Mouse (Mus musculus) ZHBTc4 (cell line): ENCODE measurements around the gene Surf4.
A peak's percentile ranks its signal among the peaks of the same experiment; 100 is the strongest.

Source experiments
- DNase-seq: peaks from one replicate; pipeline ENCODE4 v3.0.0-alpha.2; 2011; ENCODE audit warnings: low read depth, low spot score

The Surf4 gene

DNA sequence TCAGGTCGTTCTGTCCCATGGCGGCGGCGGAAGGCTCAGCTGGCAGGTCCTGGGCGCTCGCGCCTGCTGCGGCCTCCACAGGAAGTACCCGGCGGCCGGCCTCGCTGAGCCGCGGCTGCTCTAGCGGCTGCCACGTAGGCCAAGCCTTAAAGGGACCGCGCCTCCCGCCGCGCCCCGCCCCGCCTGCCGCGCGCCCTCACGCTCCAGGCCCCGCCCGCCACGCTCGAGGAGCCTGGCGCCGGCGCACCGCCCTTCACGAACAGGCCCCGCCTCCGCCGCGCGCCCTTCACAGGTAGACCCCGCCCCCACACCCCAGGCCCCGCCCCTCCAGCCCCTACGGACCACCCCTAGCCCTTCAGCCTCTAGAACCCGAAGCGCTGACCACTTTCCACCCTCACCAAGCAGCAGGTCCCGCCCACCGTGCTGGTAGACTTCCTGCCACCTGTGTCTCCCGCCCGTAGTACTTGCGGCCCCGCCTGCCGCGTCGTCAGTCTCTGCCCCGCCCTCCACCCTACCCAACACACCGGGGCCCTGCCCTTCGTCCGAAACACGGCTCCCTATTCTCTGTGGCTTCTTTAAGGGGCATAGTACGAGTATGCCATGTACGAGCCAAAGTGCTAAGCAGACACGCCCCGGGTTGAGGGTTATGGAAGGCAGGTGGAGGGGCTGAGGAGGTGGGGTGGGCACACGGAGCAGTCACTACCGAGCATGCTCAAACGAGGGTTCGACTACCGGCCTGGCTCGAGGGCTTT, at the start of gene Surf4, which contains the start of gene Stkld1:
Gene Surf4, minus strand, starts transcription at position 625 of the 752 bp plus-strand sequence.
Gene Stkld1, plus strand, starts transcription at position 744 of the 752 bp plus-strand sequence.
- peak; percentile 97 for DNase-seq

DNA sequence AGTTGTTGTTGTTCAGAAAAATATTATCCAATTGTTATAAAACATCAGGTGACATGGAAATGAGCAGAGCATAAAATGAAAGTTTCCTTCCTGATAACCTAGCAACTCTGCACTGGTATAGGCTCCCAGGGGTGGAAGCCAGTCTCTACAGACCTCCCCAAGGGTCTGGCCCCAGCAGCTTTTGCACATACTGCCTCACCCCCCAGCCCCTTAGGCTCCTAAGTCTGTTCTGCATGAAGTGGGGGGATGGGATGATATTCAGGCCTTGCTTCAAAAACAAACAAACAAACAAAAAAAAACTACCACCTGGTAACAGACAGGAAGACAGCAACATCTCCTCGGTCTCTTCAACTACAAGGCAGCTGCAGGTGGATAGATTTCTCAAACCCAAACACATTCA, 46.6 kb upstream of the Surf4 start:
- no peak for DNase-seq

DNA sequence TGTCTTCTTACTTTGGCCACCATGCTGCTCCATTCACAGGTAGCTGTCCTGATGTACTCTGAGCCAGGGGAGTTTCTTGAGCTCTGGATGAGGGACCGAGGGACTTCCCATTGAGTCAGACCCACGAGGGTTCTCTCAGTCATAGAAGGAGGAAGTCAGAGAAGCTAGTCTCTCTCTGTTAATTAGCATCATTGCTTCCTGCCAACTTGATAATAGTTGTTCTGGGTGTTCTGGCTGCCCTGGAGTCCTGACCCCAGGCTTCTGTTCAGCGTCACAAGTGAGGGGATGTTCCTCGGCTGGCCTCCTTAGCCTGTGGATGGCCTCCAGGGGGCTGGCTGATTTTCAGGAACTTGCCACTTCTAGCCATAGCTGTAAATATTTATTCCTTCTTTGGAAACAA, 40.2 kb upstream of the Surf4 start:
- DNase-seq: no peak

DNA sequence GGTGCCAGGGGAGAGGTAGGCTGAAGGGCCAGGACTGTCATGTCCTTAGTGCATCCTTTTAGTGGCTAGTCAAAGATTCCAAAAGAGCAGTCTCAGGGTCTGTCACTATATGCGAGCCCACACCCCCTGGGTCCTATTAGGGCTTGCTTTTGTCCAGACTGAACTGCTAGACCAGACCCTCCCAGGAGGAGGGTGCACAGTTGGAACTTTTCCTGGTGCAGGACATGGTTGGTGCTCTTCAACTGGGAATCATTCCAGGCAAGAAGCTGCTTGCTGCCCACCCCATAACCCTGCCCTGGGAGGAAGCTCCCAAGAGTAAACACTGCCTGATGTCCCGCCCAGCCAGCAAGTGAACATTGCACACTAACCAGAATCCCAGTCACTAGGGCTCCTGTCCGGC, 39.4 kb upstream of the Surf4 start, which contains the start of gene Adamts13:
Gene Adamts13, plus strand, starts transcription at position 301 of the 400 bp plus-strand sequence.
- DNase-seq: no peak

DNA sequence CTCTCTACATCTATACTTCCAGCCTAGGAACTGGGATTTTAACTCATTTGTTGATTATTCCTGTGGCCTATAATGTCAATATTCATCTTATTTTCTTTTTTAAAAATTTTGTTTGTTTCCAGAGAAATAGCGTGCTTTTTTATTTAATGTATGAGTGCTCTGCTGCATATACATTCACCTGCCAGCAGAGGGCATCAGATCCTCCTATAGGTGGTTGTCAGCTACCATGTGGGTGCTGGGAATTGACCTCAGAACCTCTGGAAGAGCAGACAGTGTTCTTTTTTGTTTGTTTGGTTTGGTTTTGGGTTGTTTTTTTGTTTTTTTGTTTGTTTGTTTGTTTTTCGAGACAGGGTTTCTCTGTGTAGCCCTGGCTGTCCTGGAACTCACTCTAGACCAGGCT, 33.5 kb upstream of the Surf4 start:
- DNase-seq: peak; percentile 40

DNA sequence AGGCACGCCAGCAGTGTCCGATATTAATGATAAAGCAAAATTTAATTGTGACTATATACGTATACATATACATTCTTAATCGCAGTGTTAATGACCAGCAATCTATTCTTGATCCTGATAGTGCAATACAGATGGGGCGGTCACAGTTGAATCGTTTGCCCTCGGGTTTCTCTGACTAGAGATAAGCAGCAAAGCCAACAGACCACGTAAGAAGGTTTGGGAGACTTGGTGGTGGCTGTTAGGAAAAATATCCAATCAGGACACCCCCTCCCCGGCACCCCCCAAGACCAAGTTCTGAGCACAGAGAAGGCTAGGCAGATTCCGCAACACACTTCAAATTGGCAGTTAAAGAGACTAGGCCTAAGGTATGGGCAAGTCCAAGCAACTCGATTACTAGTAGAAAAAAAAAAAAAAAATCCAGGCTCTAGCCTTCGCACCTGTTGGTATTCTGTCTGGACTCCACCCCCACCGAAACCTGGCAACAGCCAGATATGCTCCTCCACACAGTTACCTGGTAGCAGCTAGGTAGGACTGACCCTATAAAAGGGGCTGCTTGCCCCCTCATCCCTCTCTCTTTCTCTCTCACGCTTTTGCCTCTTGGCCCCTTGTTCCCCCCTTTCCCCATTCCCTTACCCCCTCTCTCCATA, 31.1 kb upstream of the Surf4 start:
- DNase-seq: no peak

DNA sequence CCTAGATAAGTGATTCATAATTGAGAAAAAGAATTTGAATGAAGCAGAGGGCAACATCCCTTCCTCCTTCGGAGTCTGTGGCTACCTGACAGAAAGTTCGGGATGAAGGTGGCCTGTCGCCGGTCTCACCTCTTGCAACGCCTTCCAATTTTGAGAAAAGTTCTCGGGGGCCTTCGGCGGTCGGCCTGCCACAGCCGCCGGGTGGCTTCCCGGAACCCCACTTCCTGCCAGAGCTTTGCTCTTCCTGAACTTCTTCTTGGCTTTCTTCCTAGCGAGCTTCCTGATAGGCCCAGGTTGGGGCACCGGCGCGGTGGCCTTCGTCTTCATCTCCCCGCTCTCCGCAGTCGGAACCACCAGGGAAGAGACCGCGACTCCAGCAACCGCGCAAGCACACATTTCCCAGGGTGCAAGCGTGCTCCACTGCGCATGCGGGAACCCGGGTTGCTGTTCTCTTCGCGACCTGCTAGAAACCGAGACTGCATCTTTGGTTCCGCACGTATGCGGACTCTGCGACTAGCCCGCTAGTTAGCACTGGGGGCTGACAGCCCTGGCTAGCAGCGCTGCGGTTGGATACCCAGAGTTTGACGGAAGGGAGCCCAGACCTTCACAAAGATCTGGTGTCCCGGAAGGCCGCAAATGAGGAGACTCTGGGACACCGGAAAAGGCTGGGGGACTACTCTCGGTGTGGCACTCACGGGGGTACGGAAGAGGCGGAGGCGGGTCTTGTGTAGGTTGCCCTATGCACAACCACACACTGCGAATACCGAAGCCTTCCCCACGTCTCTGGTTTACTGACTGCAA, 30.4 kb upstream of the Surf4 start, which contains the start of gene Rexo4:
Gene Rexo4, minus strand, starts transcription at position 464 of the 801 bp plus-strand sequence.
- peak; percentile 97 for DNase-seq

DNA sequence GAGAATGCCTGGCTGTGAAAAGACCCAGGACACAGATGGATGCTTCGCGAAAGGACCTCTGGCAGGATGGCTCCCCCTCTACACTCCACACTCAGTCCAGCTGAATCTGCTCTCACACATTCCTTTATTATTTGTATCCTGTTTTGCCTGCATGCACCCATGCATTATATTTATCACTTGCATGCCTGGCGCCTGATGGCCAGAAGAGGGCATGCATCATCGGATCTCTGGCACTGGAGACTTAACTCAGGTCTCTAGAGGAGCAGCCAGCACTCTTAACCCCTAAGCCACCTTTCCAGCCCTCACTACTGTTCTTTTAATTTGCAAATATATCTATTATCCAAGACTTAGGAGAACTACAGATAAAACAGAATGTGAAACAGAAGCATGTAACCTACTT, 27.0 kb upstream of the Surf4 start:
- DNase-seq: peak; percentile 23

DNA sequence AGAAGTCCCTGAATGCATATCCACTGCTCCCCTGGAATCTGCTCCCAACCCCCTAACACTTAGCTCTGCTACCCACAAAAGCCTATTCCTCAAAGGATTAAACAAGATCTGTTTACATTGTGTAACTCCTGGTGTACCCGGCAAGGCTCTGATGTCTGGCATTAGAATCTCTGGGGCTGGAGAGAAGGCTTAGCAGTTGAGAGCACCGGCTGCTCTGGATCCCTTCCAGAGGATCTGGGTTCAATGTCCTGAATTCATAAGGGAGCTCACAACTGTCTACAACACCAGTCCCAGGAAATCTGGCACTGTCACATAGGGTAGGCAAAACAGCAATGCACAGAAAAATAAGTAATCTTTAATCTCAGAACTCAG, 23.7 kb upstream of the Surf4 start:
- no peak for DNase-seq

DNA sequence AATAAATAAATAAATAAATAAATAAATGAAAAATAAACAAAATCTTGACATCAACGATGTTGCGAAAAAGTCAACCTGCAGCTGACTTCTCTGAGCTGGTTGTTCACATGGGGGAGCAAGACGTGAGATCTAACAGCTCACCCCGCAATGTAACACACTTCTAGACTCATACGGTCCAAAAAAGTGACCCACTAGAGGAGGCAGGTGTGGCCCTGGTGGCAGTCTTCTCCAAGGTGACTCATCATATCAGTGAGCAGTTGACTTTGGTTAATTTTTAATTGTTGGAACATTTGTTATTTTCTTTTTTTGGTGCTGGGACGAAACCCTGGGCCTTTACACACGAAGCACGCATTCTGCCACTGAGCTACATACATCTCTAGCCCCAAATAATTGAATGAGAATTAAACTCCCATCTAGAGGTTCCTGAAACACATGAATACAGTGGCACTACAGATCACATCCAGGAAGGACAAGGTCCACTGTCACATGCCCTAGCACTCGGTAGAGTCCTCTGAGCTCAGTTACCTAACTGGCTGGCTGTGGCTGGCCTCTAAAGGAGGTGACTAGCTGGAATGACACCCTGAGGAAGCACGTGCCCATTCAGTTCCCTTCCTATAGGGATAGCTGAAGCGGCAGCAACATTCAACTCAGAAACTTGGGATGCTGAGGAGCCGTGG, 23.2 kb upstream of the Surf4 start:
- no peak for DNase-seq

DNA sequence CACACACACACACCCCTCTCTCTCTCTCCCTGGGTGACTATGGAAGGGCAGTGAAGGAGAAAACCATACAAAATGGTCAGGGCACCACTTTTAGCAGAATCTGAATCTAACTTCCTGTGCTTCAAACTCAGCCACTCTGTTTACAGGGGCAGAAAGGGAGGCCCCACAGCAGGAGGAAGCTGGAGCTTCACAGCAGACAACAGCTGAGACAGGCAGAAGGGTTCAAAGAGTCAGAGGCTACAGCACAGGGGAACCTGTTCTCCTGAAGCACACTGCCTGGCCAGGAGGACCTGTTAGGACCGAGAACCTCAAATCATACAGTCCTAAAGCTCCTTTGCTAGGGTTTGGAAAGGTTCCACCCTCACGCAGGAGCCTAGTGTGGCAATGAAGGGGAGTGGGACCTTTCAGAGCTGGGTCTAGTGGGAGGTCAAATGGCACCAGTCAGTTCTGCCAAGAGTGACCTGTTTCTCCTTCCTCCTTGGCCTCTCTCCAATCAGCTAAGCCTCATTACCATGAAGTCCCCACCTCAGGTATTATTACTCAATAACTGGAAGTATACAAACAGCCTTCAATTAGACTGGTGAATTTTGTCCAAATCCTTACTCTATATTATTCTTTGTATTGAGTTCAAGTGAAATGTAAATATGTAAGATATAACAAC, 21.1 kb upstream of the Surf4 start:
- no peak for DNase-seq

DNA sequence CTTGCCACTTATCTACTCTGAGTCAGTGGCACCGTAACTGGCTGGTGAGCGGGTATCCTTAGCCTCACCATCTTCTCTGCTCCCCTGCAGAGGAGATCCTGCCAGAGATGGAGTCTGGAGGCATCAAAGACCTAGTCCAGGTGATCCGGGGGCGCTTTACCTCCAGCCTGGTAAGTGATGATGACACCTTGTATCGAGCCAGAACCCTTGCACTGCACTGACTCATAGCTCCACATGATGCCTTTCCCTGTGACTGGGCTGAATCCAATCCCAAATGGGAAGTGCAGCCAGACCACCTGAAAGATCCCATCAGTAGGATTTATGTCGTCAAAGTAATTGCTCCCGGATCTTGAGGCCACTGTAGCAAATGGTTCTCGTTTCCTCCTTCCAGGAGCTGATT, 19.1 kb upstream of the Surf4 start:
- DNase-seq: no peak

DNA sequence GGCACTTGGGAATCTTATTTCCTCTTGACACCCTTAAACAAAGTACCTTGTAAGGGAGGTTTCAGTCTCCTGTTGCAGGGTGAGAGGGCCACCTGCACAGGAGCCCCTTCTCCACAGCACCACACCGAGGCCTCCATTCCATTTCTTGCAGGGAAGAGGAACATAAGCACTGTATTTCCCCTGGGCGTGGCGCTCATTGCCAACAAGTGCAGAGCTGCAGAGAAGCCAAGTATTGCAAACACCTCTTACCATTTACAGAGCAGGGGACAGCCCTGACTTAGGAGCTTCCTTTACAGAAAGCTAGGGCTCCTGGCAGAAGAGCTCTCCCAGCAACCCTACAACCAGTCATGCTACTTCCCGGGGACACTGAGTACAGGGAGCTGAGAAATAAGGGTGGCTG, 18.5 kb upstream of the Surf4 start:
- no peak for DNase-seq

DNA sequence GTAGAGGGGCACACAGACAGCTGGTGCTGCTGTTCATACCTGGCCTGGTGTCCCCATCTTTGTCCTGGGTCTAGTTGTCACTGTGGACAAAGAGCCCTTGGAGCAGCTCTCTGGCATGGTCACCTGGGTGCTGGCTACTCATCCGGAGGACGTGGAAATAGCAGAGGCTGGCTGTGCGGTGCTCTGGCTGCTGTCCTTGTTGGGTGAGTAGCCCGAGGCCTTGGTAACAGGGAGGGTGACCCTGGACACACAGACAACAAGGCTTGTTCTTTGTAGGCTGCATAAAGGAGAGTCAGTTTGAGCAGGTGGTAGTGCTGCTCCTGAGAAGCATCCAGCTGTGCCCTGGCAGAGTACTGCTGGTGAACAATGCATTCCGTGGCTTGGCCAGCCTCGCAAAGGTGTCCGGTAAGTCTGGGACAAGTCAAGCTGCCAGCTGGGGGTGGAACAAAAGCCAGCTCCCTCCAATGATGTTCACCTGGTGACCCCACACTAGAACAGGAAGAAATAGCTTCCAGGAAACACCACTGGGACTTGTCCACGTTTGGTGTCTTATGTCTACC, 17.7 kb upstream of the Surf4 start:
- no peak for DNase-seq

DNA sequence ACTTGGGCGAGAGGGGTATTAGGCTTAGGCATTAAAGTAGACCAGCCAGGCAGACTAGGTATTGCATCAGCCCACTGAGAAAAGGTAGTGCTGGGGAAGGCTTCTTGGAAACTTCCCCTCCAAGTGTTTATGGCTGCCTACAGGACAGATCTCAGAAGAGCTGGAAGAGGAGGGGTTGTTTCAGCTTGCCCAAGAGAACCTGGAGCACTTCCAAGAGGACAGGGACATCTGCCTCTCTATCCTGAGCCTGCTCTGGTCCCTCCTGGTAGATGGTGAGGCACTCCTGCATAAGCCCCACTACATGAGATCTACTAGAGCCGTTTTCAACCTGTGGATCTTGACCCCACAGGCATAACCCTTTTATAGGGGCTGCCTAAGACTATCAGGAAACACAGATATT, 16.7 kb upstream of the Surf4 start:
- no peak for DNase-seq

DNA sequence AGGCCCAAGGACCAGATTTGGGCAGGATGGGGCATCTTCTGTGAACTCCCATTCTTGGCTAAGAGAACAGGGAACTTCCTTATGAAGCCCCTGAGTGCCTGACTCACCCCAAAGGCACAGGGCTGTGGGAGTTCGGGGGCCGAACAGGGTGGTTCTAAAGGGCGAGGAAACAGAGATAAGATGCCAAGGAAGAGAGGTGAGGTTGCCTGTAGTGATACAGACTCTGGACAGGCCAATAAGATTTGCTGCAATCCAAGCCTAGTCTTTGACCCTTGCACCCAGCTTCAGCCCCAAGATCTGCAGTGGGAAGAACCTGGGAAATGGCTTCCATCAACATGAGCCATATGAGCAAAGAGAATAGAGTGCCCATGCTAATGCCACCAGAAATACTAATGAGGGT, 9.5 kb upstream of the Surf4 start:
- DNase-seq: no peak

DNA sequence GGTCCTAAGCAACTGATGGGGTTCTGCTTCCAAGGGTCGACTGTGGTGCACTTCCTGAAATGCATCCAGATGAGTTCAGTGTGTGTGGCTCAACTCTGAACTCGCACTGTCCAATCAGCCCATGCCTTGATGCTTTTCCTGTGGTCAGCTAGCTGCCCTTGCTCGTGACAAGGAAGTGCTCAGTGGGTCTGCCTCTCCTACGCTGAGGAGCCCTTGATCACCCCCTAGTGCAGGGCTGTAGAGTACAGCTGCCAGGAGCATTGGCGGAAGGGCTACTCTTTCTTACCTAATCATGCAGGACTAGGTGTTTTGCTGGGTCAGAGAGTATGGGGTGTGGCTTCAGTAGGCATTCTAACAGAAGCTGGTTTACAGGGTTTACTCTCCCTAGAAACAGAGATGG, 7.8 kb upstream of the Surf4 start:
- DNase-seq: peak; percentile 42

DNA sequence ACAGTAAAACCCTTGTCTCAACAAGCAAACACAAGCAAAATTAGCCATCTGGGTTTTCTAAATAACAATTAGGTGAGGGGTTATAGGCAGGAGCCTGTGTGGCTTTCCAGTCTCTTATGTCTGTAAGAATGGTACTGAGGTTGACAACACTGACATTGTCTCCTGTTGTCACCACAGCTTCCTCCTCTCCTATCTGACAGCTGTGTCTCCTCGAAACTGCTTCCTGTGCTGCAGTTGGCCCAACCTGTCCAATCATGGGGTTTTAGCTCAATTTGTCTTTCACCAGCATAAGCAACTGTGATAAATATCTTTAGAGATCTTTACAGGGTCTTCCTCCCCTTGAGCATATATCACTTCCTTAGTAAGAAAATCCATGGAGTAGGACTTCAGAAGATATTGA, 2.7 kb upstream of the Surf4 start:
- DNase-seq: no peak

DNA sequence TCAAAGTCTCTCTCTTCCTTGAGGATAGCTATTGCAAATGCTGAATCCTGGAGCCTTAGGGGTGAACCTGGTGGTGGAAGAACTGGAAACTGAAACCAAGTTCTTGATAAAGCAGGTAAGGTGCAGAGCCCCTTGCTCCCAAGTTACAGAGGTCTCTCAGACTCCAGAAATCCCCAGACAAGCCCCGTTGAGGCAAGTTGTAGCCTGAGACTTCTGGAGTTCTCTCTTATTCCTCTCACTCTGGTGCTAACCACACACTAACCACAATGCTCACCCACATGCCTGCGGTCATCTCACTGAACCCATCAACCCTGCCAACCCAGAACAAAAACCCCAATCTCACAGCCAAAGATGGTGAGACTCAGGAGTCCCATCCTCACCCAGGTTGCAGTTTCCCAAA, 1.6 kb upstream of the Surf4 start:
- DNase-seq: no peak

DNA sequence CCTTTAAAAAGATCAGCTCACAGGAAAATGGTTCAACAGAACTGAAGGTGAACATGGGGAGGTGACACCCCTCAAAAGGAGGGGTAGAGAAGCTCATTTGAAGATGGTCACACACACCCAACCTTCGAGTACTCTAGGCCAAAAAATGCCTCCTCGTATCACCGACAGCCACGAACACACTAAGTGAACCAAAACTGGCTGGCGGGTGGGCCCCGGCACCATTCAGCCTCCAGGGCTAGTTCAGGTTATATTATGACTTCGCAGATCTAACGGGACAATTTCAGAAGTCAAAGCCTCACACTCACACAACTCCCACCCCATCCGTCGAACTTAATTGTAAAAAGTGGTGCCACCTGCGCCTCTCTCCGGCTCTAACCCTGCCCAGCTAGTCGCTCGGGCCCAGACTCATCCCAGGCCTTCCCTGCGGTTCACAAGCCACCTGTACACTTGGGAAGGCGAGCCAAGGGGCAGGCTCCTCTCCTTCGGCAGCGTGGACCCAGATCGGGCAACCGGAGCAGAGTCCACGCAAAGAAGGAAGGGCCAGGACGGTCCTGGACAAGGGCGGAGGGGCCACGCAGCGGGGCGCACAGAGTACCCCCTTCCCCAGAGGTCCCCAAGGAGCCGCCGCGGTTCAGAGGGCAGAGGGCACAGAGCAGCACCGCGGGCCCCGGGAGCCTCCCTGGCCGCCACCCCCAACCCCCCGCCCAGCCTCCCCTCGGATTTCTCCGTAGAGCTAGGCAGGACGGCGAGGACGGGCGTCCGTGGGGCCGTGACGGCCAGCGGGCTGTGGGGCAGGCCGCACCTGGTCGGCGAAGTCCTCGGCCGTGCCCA, 1.0 kb downstream of the Surf4 start:
- DNase-seq: peak; percentile 41
